Comparison of ENCODE assay signal across 18 mouse cellular contexts in genomic region chr13:20586462-20586861, GRCm38 (mm10).
DNase-seq lines count a peak whose midpoint lies in the region; ATAC-seq and TF ChIP-seq lines count a peak whose summit lies in the region.
"Had no signal": no experiment of that assay in that cellular context is flagged by ENCODE, and none has a peak within 500 bp of the region (broad histone marks: within the 10 kb centered on the region; RNA-seq: fewer than 3 reads in every experiment).

No protein-coding gene starts in this region.

- TF ChIP-seq CTCF in liver, embryonic 14.5 days (IDR thresholded peaks at IDR 0.05; ENCODE audit: low read depth) = no peak

- 52% methylated on average over 3 of the region's 3 CpGs for WGBS in liver, embryonic 12.5 days (ENCODE audit: insufficient replicate concordance)
- WGBS in liver, embryonic 13.5 days (ENCODE audit: insufficient replicate concordance) = 48% methylated on average over 3 of the region's 3 CpGs
- 49% methylated on average over 3 of the region's 3 CpGs for WGBS in liver, embryonic 14.5 days (ENCODE audit: insufficient replicate concordance)

- H3K4me2 ChIP-seq in liver, embryonic 12.5 days = no peak overlapping the region
- H3K4me2 ChIP-seq in liver, embryonic 13.5 days = no peak overlapping the region
- H3K4me2 ChIP-seq in liver, embryonic 14.5 days (ENCODE audit: low read depth) = no peak overlapping the region
- H3K4me2 ChIP-seq: embryonic facial prominence, embryonic 12.5 days; forebrain, embryonic 13.5 days; forebrain, embryonic 15.5 days had no signal

- H3K27ac ChIP-seq in liver, embryonic 12.5 days = no peak overlapping the region
- H3K27ac ChIP-seq in liver, embryonic 13.5 days = no peak overlapping the region
- no peak overlapping the region for H3K27ac ChIP-seq in liver, embryonic 14.5 days
- H3K27ac ChIP-seq: embryonic facial prominence, embryonic 10.5 days; embryonic facial prominence, embryonic 12.5 days; forebrain, embryonic 13.5 days; forebrain, embryonic 15.5 days had no signal

- no peak overlapping the region for H3K9ac ChIP-seq in liver, embryonic 12.5 days
- H3K9ac ChIP-seq in liver, embryonic 13.5 days = no peak overlapping the region
- no peak overlapping the region for H3K9ac ChIP-seq in liver, embryonic 14.5 days (replicated peaks)
- H3K9ac ChIP-seq: embryonic facial prominence, embryonic 12.5 days; forebrain, embryonic 13.5 days; forebrain, embryonic 15.5 days; forebrain, postnatal 0 days had no signal

- H3K27me3 ChIP-seq in liver, embryonic 12.5 days (replicated peaks) = no peaks in the 10 kb centered on the region
- H3K27me3 ChIP-seq in liver, embryonic 13.5 days = no peaks in the 10 kb centered on the region
- no peaks in the 10 kb centered on the region for H3K27me3 ChIP-seq in liver, embryonic 14.5 days (ENCODE audit: control insufficient read depth, insufficient read depth, low read length)
- H3K27me3 ChIP-seq: embryonic facial prominence, embryonic 12.5 days; forebrain, embryonic 13.5 days; forebrain, embryonic 15.5 days had no signal

- no peak for DNase-seq in liver
- DNase-seq in liver, embryonic 13.5 days = no peak
- DNase-seq in liver, embryonic 14.5 days (ENCODE audit: low read depth in 3 of 3, low spot score in 3 of 3) = no peak
- no peak for DNase-seq in adrenal gland, adult 18-20 months (ENCODE audit: low spot score in 2 of 2)
- DNase-seq: adrenal gland, adult 8-10 months; adrenal gland, postnatal 14 days; adrenal gland, postnatal 36 days; cerebellum, adult 11-12 months; cerebellum, adult 2 months; cerebellum, adult 9-10 months; cerebellum, postnatal 10 days; cerebellum, postnatal 25 days; forebrain, postnatal 0 days had no signal

- peak; percentile 79 for ATAC-seq in liver, embryonic 12.5 days
- peak; percentile 78 for ATAC-seq in liver, embryonic 13.5 days (ENCODE audit: low read depth)
- ATAC-seq in liver, embryonic 14.5 days (ENCODE audit: insufficient read depth) = peak; percentile 59; the same call in 1 of the 2 replicates
- ATAC-seq: forebrain, embryonic 13.5 days; forebrain, embryonic 15.5 days; forebrain, postnatal 0 days had no signal

- H3K36me3 ChIP-seq in liver, embryonic 12.5 days = no peaks in the 10 kb centered on the region
- H3K36me3 ChIP-seq in liver, embryonic 13.5 days = no peaks in the 10 kb centered on the region
- no peaks in the 10 kb centered on the region for H3K36me3 ChIP-seq in liver, embryonic 14.5 days (replicated peaks; ENCODE audit: control insufficient read depth, insufficient read depth, low read depth)
- H3K36me3 ChIP-seq: embryonic facial prominence, embryonic 10.5 days; embryonic facial prominence, embryonic 12.5 days; forebrain, embryonic 15.5 days had no signal

- no peak for TF ChIP-seq EP300 in liver, embryonic 14.5 days (IDR thresholded peaks at IDR 0.05; ENCODE audit: low read depth)

- 0 out of 2 replicates have a peak, but pooled peaks cover 4% of the 10 kb centered on the region for H3K4me1 ChIP-seq in liver, embryonic 12.5 days
- H3K4me1 ChIP-seq in liver, embryonic 13.5 days (replicated peaks) = no peaks in the 10 kb centered on the region
- H3K4me1 ChIP-seq in liver, embryonic 14.5 days (replicated peaks; ENCODE audit: control insufficient read depth in 2 of 2, insufficient read depth in 2 of 2, low read length in 1 of 2) = peaks cover 0 to 3% of the 10 kb centered on the region in 2 experiments; a peak in 1 of 4 replicates
- H3K4me1 ChIP-seq: embryonic facial prominence, embryonic 10.5 days; embryonic facial prominence, embryonic 12.5 days; forebrain, embryonic 13.5 days; forebrain, embryonic 15.5 days had no signal

- no peak overlapping the region for H3K4me3 ChIP-seq in liver, embryonic 12.5 days
- H3K4me3 ChIP-seq in liver, embryonic 13.5 days (replicated peaks) = no peak overlapping the region
- H3K4me3 ChIP-seq in liver, embryonic 14.5 days (ENCODE audit: insufficient read depth in 1 of 2, low read depth in 2 of 2, low read length in 2 of 2) = no peak overlapping the region
- H3K4me3 ChIP-seq: embryonic facial prominence, embryonic 10.5 days; embryonic facial prominence, embryonic 12.5 days; forebrain, embryonic 13.5 days; forebrain, embryonic 15.5 days had no signal

- no peaks in the 10 kb centered on the region for H3K9me3 ChIP-seq in liver, embryonic 12.5 days (replicated peaks)
- no peaks in the 10 kb centered on the region for H3K9me3 ChIP-seq in liver, embryonic 13.5 days (replicated peaks)
- no peaks in the 10 kb centered on the region for H3K9me3 ChIP-seq in liver, embryonic 14.5 days (ENCODE audit: control insufficient read depth, low read length)
- H3K9me3 ChIP-seq: embryonic facial prominence, embryonic 10.5 days; embryonic facial prominence, embryonic 12.5 days; forebrain, embryonic 13.5 days; forebrain, embryonic 15.5 days had no signal
